Mouse (Mus musculus) embryonic facial prominence, embryonic 11.5 days (tissue): ENCODE data around the gene Hap1. TPM values are rescaled to one million over a fixed set of nuclear protein-coding genes. Genes with fewer than 3 reads are reported as not detected.

ENCODE experiments used
- ATAC-seq: fragments of 200-750 bp; cut with Nextera tagmentation; replicated peaks from 2 replicates; pipeline ENCODE4 v1.8.0; 2017; ENCODE audit warnings: low read depth; ENCODE audit not compliant: insufficient number of reproducible peaks, low FRiP score, low TSS enrichment
- DNase-seq: peaks from one replicate; pipeline ENCODE4 v3.0.0-alpha.2; 2015; ENCODE audit warnings: low spot score
- H3K27ac ChIP-seq: fragments of 300-500 bp; sonication (generic); replicated peaks from 2 replicates; pipeline ENCODE4 v1.5.1; 2014; ENCODE audit warnings: mild to moderate bottlenecking, low read depth, low read length, control low read depth
- H3K27me3 ChIP-seq: fragments of 300-500 bp; sonication (generic); 2 replicates; pipeline ENCODE4 v1.6.1; 2014; ENCODE audit warnings: mild to moderate bottlenecking, low read length, moderate library complexity, mixed read lengths; ENCODE audit not compliant: control insufficient read depth, insufficient read depth
- H3K36me3 ChIP-seq: fragments of 300-500 bp; sonication (generic); replicated peaks from 2 replicates; pipeline ENCODE4 v1.6.1; 2014; ENCODE audit warnings: low read depth, mild to moderate bottlenecking, low read length, moderate library complexity, mixed read lengths; ENCODE audit not compliant: control insufficient read depth, insufficient read depth
- H3K4me1 ChIP-seq: fragments of 300-500 bp; sonication (generic); 2 replicates; pipeline ENCODE4 v1.6.1; 2014; ENCODE audit warnings: low read length, mixed read lengths; ENCODE audit not compliant: control insufficient read depth, insufficient read depth
- H3K4me2 ChIP-seq: fragments of 300-500 bp; sonication (generic); 2 replicates; pipeline ENCODE4 v1.6.1; 2014; ENCODE audit warnings: low read depth, mild to moderate bottlenecking, control low read depth, low read length, moderate library complexity
- H3K4me3 ChIP-seq: fragments of 300-500 bp; sonication (generic); 2 replicates; pipeline ENCODE4 v1.5.1; 2014; ENCODE audit warnings: low read depth, low read length, control low read depth
- H3K9ac ChIP-seq: fragments of 300-500 bp; sonication (generic); replicated peaks from 2 replicates; pipeline ENCODE4 v1.6.1; 2014; ENCODE audit warnings: mild to moderate bottlenecking, control low read depth, low read length
- H3K9me3 ChIP-seq: fragments of 300-500 bp; sonication (generic); replicated peaks from 2 replicates; pipeline ENCODE4 v1.6.1; 2016; ENCODE audit warnings: mild to moderate bottlenecking, low read length, inconsistent platforms, mixed read lengths; ENCODE audit not compliant: control insufficient read depth
- WGBS: fragments of 180-500 bp; shearing (Covaris S2); extraction: QIAGEN DNeasy Blood & Tissue Kit; methylation state at CpG from one replicate; pipeline ENCODE4 v1.1.7; 2014; 5-methylcytosine and 5-hydroxymethylcytosine counted together
- polyA plus RNA-seq: library from polyadenylated mRNA; unstranded; fragments of >200 nt; fragmentation: Nextera tagmentation; extraction: Ambion mirVana; gene quantifications from 2 replicates; pipeline ENCODE4 v1.2.1, GENCODE M21; 2014

Gene Hap1
- polyA plus RNA-seq, 1 experiment from 2014 or later: 5.5 TPM

DNA sequence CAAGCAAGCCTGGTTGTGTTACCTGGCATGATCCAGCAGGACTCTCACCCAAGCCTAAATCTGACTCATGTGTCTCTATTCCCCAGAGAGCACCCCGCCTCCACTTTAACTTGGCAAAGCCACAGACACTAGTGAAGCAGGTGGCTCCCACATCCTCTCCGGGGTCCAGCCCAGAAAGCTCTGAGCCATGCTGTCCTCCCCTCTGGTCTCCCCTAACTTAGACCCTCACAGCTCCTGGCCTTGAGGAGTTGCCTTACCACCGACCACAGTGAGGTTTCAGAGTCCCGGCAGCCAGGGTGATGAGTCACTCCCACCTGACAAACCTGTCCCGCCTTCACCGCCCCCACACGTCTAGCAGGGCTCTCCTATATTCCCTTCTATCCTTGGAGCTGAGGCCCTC, 37.8 kb upstream of the Hap1 start:
- H3K27me3 ChIP-seq: peaks cover 2% of the 10 kb centered on the region; the same call in 1 of the 2 replicates
- no peaks in the 10 kb centered on the region for H3K36me3 ChIP-seq
- H3K27ac ChIP-seq: no peak overlapping the region
- H3K4me2 ChIP-seq: no peak overlapping the region
- ATAC-seq (no peak), DNase-seq (no peak)
- peaks cover 4% of the 10 kb centered on the region; the same call in 1 of the 2 replicates for H3K4me1 ChIP-seq
- no peak overlapping the region for H3K9ac ChIP-seq
- H3K9me3 ChIP-seq: no peaks in the 10 kb centered on the region
- WGBS: 88% methylated on average over 7 of the region's 7 CpGs
- H3K4me3 ChIP-seq: no peak overlapping the region

- no peak overlapping the region for H3K9ac ChIP-seq
- H3K4me1 ChIP-seq: peaks cover 8% of the 10 kb centered on the region
- no peaks in the 10 kb centered on the region for H3K36me3 ChIP-seq
- ATAC-seq: no peak
- no peak for DNase-seq
- peaks cover 2% of the 10 kb centered on the region; the same call in 1 of the 2 replicates for H3K27me3 ChIP-seq
- no peaks in the 10 kb centered on the region for H3K9me3 ChIP-seq
- H3K4me2 ChIP-seq: no peak overlapping the region
- no peak overlapping the region for H3K4me3 ChIP-seq
- H3K27ac ChIP-seq: no peak overlapping the region
- 88% methylated on average over 5 of the region's 5 CpGs for WGBS
Observed at GRCm38 (mm10) chr11:100392958-100393357, 37.0 kb upstream of the Hap1 start.

DNA sequence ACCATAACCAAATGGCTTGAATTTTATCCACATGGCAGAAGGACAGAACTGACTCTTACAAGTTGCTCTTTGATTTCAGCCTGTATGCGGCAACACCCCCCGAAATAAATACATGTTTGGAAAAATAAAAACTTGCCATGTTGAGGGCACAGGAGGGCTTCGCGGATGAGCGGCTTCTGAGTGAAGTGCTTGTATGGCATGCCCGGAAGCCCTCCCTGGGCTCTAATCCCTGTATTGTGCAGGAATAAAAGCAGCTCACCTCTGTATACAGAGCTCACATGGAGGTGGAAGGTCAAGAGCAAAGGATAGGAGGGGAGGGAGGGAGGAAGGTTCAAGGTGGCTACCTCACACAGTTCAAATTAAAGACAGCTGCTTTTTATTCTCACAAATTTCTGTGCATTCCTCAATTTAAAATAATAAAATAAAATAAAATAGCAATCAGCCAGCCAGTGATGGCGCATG, 36.0 kb upstream of the Hap1 start:
- H3K36me3 ChIP-seq: no peaks in the 10 kb centered on the region
- ATAC-seq: no peak
- 88% methylated on average over 7 of the region's 7 CpGs for WGBS

GRCm38 (mm10) chr11:100391081-100391883, 35.4 kb upstream of the Hap1 start:
- no peak overlapping the region for H3K9ac ChIP-seq
- H3K4me1 ChIP-seq: peaks cover 8% of the 10 kb centered on the region
- H3K4me2 ChIP-seq: no peak overlapping the region
- peaks cover 2% of the 10 kb centered on the region; the same call in 1 of the 2 replicates for H3K27me3 ChIP-seq
- WGBS: 62% methylated on average over 9 of the region's 9 CpGs
- H3K36me3 ChIP-seq: no peaks in the 10 kb centered on the region
- ATAC-seq (peak; percentile 40; the same call in 1 of the 2 replicates), DNase-seq (no peak)
- no peaks in the 10 kb centered on the region for H3K9me3 ChIP-seq
- no peak overlapping the region for H3K27ac ChIP-seq
- no peak overlapping the region for H3K4me3 ChIP-seq

More for the DNA sequence above, 36.0 kb upstream of the Hap1 start:
- H3K4me2 ChIP-seq: no peak overlapping the region
- H3K4me1 ChIP-seq: peaks cover 8% of the 10 kb centered on the region
- no peaks in the 10 kb centered on the region for H3K9me3 ChIP-seq
- no peak overlapping the region for H3K27ac ChIP-seq
- DNase-seq: no peak
- H3K9ac ChIP-seq: no peak overlapping the region
- no peak overlapping the region for H3K4me3 ChIP-seq
- peaks cover 2% of the 10 kb centered on the region; the same call in 1 of the 2 replicates for H3K27me3 ChIP-seq

DNA sequence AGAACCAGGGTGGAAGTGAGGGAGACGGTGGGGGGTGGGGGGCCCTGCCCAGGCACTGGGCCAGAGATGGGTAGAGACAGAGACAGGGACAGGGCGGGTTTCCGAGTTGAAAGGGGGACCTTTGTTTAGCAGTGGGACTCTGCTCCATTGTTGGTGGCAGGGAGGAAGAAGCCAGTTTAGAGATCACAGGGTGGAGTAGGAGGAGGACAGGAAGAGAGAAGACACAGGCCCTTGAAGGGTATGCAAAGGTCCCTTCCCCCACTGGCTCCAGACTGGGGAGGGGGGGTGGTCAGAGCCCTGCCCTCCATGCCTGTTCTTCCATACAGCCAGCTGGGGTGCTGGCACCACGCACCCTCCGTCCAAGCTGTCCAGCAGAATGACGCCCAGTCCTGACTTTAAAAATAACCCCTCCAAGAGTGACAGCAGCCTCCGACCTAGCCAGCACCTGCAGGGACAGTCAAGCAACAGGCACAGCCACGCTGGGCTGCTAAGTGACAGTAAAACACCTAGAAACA, 34.1 kb upstream of the Hap1 start:
- H3K9me3 ChIP-seq: no peaks in the 10 kb centered on the region
- H3K27ac ChIP-seq: no peak overlapping the region
- WGBS: 42% methylated on average over 8 of the region's 8 CpGs
- no peak overlapping the region for H3K9ac ChIP-seq
- H3K36me3 ChIP-seq: no peaks in the 10 kb centered on the region
- H3K4me1 ChIP-seq: peaks cover 5% of the 10 kb centered on the region
- DNase-seq (no peak), ATAC-seq (no peak)
- no peak overlapping the region for H3K4me2 ChIP-seq
- no peaks in the 10 kb centered on the region for H3K27me3 ChIP-seq
- H3K4me3 ChIP-seq: no peak overlapping the region

DNA sequence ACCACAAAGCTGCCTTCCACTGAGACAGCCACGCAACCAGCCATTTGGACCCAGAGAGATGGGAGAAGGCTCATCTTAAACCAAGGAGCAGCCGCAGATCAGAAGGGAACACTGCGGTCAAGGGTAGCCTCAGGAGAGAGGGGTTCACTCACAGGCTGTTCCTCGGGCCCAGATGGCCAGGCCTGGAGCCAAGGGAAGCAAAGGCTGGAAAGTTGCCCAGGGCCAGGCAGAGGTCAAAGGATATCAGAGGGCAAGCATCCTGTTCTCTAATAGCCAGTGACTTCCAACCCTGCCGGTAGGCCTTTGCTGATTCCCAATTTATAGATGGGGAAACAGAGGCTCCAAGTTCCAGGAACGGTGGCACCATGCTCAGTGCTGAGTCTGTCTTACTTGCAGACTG, 32.7 kb upstream of the Hap1 start:
- DNase-seq (no peak), ATAC-seq (no peak)
- no peaks in the 10 kb centered on the region for H3K9me3 ChIP-seq
- peaks cover 5% of the 10 kb centered on the region; the same call in 1 of the 2 replicates for H3K4me1 ChIP-seq
- H3K27ac ChIP-seq: no peak overlapping the region
- H3K4me3 ChIP-seq: no peak overlapping the region
- H3K9ac ChIP-seq: no peak overlapping the region; the same call in 1 of the 2 replicates
- WGBS: 75% methylated on average over 6 of the region's 6 CpGs
- no peak overlapping the region for H3K4me2 ChIP-seq
- no peaks in the 10 kb centered on the region for H3K27me3 ChIP-seq
- H3K36me3 ChIP-seq: no peaks in the 10 kb centered on the region

- peak; percentile 51 for DNase-seq
- no peaks in the 10 kb centered on the region; the same call in 1 of the 2 replicates for H3K36me3 ChIP-seq
- ATAC-seq: no peak
- no peak overlapping the region for H3K4me3 ChIP-seq
- WGBS: 43% methylated on average over 14 of the region's 14 CpGs
- no peak overlapping the region for H3K9ac ChIP-seq
- no peaks in the 10 kb centered on the region for H3K9me3 ChIP-seq
- peaks cover 5% of the 10 kb centered on the region; the same call in 1 of the 2 replicates for H3K4me1 ChIP-seq
- no peaks in the 10 kb centered on the region for H3K27me3 ChIP-seq
- H3K4me2 ChIP-seq: no peak overlapping the region; the same call in 1 of the 2 replicates
- H3K27ac ChIP-seq: no peak overlapping the region
Observed at GRCm38 (mm10) chr11:100387589-100388375, 31.9 kb upstream of the Hap1 start.
